Mouse (Mus musculus): ENCODE results near the gene Smyd1.

GRCm38 (mm10) chr6:71261060-71261459 lies 61.0 kb downstream of the Smyd1 start:
- TF ChIP-seq ZNF384 (IDR thresholded peaks at IDR 0.05; ENCODE audit: low read depth, low read length): no peak
- no peak for TF ChIP-seq ZC3H11A (IDR thresholded peaks at IDR 0.05; ENCODE audit: borderline replicate concordance, low read depth, low read length)
- no peak for TF ChIP-seq MAFK (IDR thresholded peaks at IDR 0.05; ENCODE audit: insufficient read depth, low read depth, low read length)
- TF ChIP-seq HCFC1 (IDR thresholded peaks at IDR 0.05; ENCODE audit: borderline replicate concordance, insufficient read depth, low read length): no peak

Measured in ES-E14 (cell line).